Mouse (Mus musculus): ENCODE measurements around the gene Pex6. TPM values are rescaled to one million over a fixed set of nuclear protein-coding genes. Genes with fewer than 3 reads are reported as not detected.

Gene Pex6
- total RNA-seq, 1 experiment = 17.8 TPM

DNA sequence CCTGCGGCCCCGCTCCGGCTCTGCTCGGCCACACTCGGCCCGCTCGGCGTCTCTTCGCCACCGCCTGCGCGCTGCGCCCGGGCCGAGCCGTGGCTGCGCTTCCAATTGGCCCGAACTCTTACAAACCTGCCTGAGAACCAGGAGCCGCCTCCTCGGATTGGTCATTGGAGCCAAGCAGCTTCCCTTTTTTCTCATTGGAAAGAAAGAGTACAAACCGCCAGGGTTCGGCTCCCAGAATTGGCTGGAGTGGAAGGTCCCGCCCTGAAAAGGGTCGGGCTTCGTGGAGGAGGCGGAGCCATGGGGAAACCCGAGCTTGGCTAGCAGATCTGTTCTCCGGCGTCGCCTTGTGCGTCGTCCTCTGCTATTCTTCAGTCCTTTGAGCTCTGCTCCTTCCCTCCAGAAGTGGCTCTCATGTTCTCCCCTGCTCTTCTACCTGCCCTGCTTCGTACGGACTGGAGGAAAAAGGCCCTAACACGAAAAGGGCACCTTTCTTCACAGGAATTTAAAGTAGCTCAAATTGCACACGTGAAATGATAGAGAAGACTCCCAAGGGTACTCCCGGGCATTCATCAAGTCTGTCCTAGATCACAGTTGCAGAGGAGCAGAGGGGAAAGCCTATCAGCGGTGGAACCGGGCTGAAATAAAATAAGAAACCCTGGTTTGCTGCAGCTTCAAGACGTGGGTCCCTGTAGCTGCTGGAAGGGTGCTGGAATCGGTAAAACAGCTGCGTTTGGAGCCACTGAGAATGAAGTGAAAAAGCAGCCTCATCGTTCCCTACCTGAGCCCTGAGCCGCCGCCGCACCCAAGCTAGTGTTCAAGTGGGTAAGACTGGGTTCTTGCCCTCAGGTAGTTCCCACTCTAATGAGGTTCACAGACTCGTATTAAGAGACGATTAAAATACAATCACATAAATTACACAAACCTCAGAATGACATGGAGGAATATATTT lies 6.1 kb upstream of the Pex6 start, which contains the start of gene Ppp2r5d:
Ppp2r5d (minus strand) TSS at position 225 of the 949 bp plus-strand sequence.
- TF ChIP-seq ZC3H11A (IDR thresholded peaks at IDR 0.05; ENCODE audit: borderline replicate concordance, low read depth, low read length) = no peak
- TF ChIP-seq MAFK (IDR thresholded peaks at IDR 0.05; ENCODE audit: insufficient read depth, low read depth, low read length) = no peak
- TF ChIP-seq CHD2 (IDR thresholded peaks at IDR 0.05; ENCODE audit: low read depth, low read length) = peak; percentile 39; the same call in 1 of the 2 replicates
- TF ChIP-seq HCFC1 (IDR thresholded peaks at IDR 0.05; ENCODE audit: borderline replicate concordance, insufficient read depth, low read length) = no peak
- TF ChIP-seq ZNF384 (IDR thresholded peaks at IDR 0.05; ENCODE audit: low read depth, low read length) = no peak
- peak; percentile 99 for DNase-seq (ENCODE audit: low read depth, low spot score)
- H3K4me3 ChIP-seq (ENCODE audit: insufficient read depth in 1 of 2, low read depth in 1 of 2, low read length in 2 of 2, poor library complexity in 1 of 2, severe bottlenecking in 1 of 2) = peak within 1 kb of the TSS; percentile 94 to 98
- H3K27ac ChIP-seq (ENCODE audit: insufficient read depth, low read depth, low read length, poor library complexity, severe bottlenecking) = peak within 1 kb of the TSS; percentile 62; the same call in 1 of the 2 replicates
- peaks cover 2% of the 10 kb centered on the region; the same call in 1 of the 2 replicates for H3K36me3 ChIP-seq (ENCODE audit: control insufficient read depth, insufficient read depth, low read length, poor library complexity, severe bottlenecking)
- H3K9me3 ChIP-seq (ENCODE audit: control insufficient read depth, insufficient read depth, low read depth, low read length) = no peaks in the 10 kb centered on the region
- H3K9ac ChIP-seq (ENCODE audit: insufficient read depth, low read depth, low read length, poor library complexity, severe bottlenecking) = peak within 1 kb of the TSS; percentile 89
- in situ Hi-C loops (cut with MboI; ENCODE audit: low sequenced_read_pairs in 2 of 2, unreplicated experiment in 2 of 2) = no loop called here
- H3K4me1 ChIP-seq (ENCODE audit: control insufficient read depth in 2 of 2, insufficient read depth in 2 of 2, low read length in 2 of 2, poor library complexity in 1 of 2) = peaks cover 9% of the 10 kb centered on the region in 2 experiments

DNA sequence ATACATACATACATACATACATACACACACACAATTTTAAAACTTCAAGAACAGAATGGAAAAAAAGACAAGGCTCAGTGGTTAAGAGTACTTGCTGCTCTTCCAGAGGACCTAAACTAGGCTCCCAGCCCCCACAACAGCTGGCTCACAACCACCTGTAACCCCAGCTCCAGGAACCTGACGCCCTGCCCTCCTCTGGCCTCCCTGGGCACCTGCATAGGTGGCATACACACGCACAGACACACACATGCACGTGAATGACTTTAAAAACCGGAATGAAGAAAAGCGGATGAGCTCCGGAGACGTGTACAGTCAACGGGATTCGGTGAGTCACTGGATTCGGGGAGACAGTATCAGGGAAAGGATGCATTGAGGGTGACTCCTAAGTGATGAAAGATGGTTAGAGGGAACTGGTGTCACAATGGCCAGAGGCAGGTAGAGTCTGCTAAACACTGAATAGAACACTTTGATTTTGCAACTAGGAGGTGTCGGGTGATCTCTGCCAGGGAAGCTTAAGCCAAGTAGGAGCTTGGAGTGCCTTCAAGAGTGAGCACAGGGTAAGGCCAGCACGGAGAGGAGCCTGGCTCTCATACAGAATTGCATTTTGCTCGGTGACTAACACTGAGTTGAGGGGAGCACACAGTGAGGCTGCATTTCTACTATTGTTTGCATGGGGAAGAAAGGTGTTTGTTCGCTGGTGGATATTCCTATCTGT lies 4.7 kb upstream of the Pex6 start:
- no peak overlapping the region for H3K27ac ChIP-seq (ENCODE audit: insufficient read depth, low read depth, low read length, poor library complexity, severe bottlenecking)
- in situ Hi-C loops (cut with MboI; ENCODE audit: low sequenced_read_pairs in 2 of 2, unreplicated experiment in 2 of 2) = no loop called here
- no peaks in the 10 kb centered on the region for H3K36me3 ChIP-seq (ENCODE audit: control insufficient read depth, insufficient read depth, low read length, poor library complexity, severe bottlenecking)
- H3K9ac ChIP-seq (ENCODE audit: insufficient read depth, low read depth, low read length, poor library complexity, severe bottlenecking) = no peak overlapping the region
- H3K9me3 ChIP-seq (ENCODE audit: control insufficient read depth, insufficient read depth, low read depth, low read length) = no peaks in the 10 kb centered on the region
- no peak for TF ChIP-seq HCFC1 (IDR thresholded peaks at IDR 0.05; ENCODE audit: borderline replicate concordance, insufficient read depth, low read length)
- no peak for TF ChIP-seq ZNF384 (IDR thresholded peaks at IDR 0.05; ENCODE audit: low read depth, low read length)
- TF ChIP-seq CHD2 (IDR thresholded peaks at IDR 0.05; ENCODE audit: low read depth, low read length) = no peak
- TF ChIP-seq MAFK (IDR thresholded peaks at IDR 0.05; ENCODE audit: insufficient read depth, low read depth, low read length) = no peak
- TF ChIP-seq ZC3H11A (IDR thresholded peaks at IDR 0.05; ENCODE audit: borderline replicate concordance, low read depth, low read length) = no peak
- no peak overlapping the region for H3K4me3 ChIP-seq (ENCODE audit: insufficient read depth in 1 of 2, low read depth in 1 of 2, low read length in 2 of 2, poor library complexity in 1 of 2, severe bottlenecking in 1 of 2)
- no peak for DNase-seq (ENCODE audit: low read depth, low spot score)
- H3K4me1 ChIP-seq (ENCODE audit: control insufficient read depth in 2 of 2, insufficient read depth in 2 of 2, low read length in 2 of 2, poor library complexity in 1 of 2) = peaks cover 7 to 9% of the 10 kb centered on the region in 2 experiments

DNA sequence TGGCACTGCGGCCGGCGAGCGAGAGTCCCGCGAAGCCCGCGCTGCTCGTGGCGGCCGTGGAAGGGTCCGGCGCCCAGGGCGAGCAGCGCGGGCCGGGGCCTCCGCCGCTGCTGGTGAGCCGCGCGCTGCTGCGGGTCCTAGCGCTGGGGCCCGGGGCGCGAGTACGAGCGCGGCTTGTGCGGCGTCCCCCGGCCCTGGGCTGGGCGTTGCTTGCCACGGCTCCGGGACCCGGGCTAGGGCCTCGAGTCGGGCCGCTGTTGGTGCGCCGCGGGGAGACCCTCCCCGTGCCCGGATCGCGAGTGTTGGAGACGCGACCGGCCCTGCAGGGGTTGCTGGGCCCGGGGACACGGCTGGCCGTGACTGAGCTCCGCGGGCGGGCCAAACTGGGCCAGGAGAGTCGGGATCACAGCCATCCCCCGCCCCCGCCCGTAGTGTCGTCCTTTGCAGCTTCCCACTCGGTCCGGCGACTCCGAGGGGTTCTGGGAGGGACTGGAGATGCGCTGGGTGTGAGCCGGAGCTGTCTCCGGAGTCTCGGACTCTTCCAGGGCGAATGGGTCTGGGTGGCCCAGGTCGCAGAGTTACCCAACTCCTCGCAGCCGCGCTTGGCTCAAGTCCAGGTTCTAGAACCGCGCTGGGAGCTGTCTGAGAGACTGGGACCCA lies 479 bp downstream of the Pex6 start:
- H3K36me3 ChIP-seq (ENCODE audit: control insufficient read depth, insufficient read depth, low read length, poor library complexity, severe bottlenecking) = peaks cover 8% of the 10 kb centered on the region; the same call in 1 of the 2 replicates
- no peak for DNase-seq (ENCODE audit: low read depth, low spot score)
- H3K4me1 ChIP-seq (ENCODE audit: control insufficient read depth in 2 of 2, insufficient read depth in 2 of 2, low read length in 2 of 2, poor library complexity in 1 of 2) = peaks cover 0 to 2% of the 10 kb centered on the region in 2 experiments; a peak in 2 of 4 replicates
- no peaks in the 10 kb centered on the region for H3K9me3 ChIP-seq (ENCODE audit: control insufficient read depth, insufficient read depth, low read depth, low read length)
- H3K9ac ChIP-seq (ENCODE audit: insufficient read depth, low read depth, low read length, poor library complexity, severe bottlenecking) = peak overlapping the region; percentile 89
- in situ Hi-C loops (cut with MboI; ENCODE audit: low sequenced_read_pairs in 2 of 2, unreplicated experiment in 2 of 2) = no loop called here
- peak overlapping the region; percentile 20; the same call in 1 of the 2 replicates for H3K27ac ChIP-seq (ENCODE audit: insufficient read depth, low read depth, low read length, poor library complexity, severe bottlenecking)
- H3K4me3 ChIP-seq (ENCODE audit: insufficient read depth in 1 of 2, low read depth in 1 of 2, low read length in 2 of 2, poor library complexity in 1 of 2, severe bottlenecking in 1 of 2) = peak overlapping the region; percentile 91 to 98
- TF ChIP-seq CHD2 (IDR thresholded peaks at IDR 0.05; ENCODE audit: low read depth, low read length) (no peak), ZNF384 (IDR thresholded peaks at IDR 0.05; ENCODE audit: low read depth, low read length) (no peak), HCFC1 (IDR thresholded peaks at IDR 0.05; ENCODE audit: borderline replicate concordance, insufficient read depth, low read length) (no peak), MAFK (IDR thresholded peaks at IDR 0.05; ENCODE audit: insufficient read depth, low read depth, low read length) (no peak), ZC3H11A (IDR thresholded peaks at IDR 0.05; ENCODE audit: borderline replicate concordance, low read depth, low read length) (no peak)

DNA sequence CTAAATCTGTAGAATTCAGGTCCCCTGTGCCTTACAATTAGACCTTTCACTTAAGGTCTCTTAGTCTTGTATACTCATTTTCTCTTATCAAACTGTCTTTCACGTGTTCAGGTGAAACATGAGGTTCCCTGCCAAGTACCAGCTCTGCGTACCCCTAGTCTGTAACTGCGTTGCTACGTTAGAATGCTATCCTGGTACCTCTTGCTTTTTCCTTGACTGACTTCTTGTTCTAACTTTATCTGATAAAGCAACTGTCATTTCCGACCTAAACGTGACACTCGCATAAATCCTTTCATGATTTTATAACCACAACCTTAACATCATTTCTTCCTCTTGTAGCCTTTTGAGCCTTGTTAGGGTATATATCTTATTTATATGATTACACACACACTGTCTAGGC lies 1.2 kb downstream of the Pex6 start:
- no peak for DNase-seq (ENCODE audit: low read depth, low spot score)
- peak overlapping the region; percentile 91 to 98 for H3K4me3 ChIP-seq (ENCODE audit: insufficient read depth in 1 of 2, low read depth in 1 of 2, low read length in 2 of 2, poor library complexity in 1 of 2, severe bottlenecking in 1 of 2)
- peaks cover 0 to 2% of the 10 kb centered on the region in 2 experiments; a peak in 2 of 4 replicates for H3K4me1 ChIP-seq (ENCODE audit: control insufficient read depth in 2 of 2, insufficient read depth in 2 of 2, low read length in 2 of 2, poor library complexity in 1 of 2)
- no peak overlapping the region; the same call in 1 of the 2 replicates for H3K9ac ChIP-seq (ENCODE audit: insufficient read depth, low read depth, low read length, poor library complexity, severe bottlenecking)
- in situ Hi-C loops (cut with MboI; ENCODE audit: low sequenced_read_pairs in 2 of 2, unreplicated experiment in 2 of 2) = no loop called here
- H3K27ac ChIP-seq (ENCODE audit: insufficient read depth, low read depth, low read length, poor library complexity, severe bottlenecking) = no peak overlapping the region
- no peaks in the 10 kb centered on the region for H3K9me3 ChIP-seq (ENCODE audit: control insufficient read depth, insufficient read depth, low read depth, low read length)
- peaks cover 8% of the 10 kb centered on the region; the same call in 1 of the 2 replicates for H3K36me3 ChIP-seq (ENCODE audit: control insufficient read depth, insufficient read depth, low read length, poor library complexity, severe bottlenecking)
- TF ChIP-seq MAFK (IDR thresholded peaks at IDR 0.05; ENCODE audit: insufficient read depth, low read depth, low read length) (no peak), ZC3H11A (IDR thresholded peaks at IDR 0.05; ENCODE audit: borderline replicate concordance, low read depth, low read length) (no peak)

Measured in ES-E14 (cell line).